ENCODE assay signal across 8 mouse cellular contexts in the genomic region with DNA sequence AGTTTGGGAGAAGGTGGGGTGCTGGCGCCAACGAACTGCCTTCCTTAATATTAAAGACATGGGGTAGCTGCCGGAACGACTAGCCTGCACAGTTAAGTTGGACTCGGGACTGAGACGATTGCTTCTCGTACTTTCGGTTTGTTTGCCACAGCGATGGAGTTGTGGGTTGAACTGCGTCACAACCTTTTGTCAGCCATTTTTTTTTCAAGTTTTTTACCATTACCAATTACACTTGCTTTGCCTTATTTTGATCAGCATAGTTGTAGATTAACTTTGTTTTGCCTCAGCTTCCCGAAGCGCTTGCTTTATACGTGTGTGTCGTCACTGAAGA. TPM values are rescaled to one million over a fixed set of nuclear protein-coding genes. Genes with fewer than 3 reads are reported as not detected.
DNase-seq lines count a peak whose midpoint lies in the region; ATAC-seq and TF ChIP-seq lines count a peak whose summit lies in the region.

No protein-coding gene starts in this region.

- no peaks in the 10 kb centered on the region for H3K27me3 ChIP-seq in embryonic facial prominence, embryonic 13.5 days
- no peaks in the 10 kb centered on the region for H3K27me3 ChIP-seq in limb, embryonic 10.5 days (ENCODE audit: low read depth, poor library complexity, severe bottlenecking)
- no peaks in the 10 kb centered on the region for H3K27me3 ChIP-seq in neural tube, embryonic 15.5 days (replicated peaks)

- no peaks in the 10 kb centered on the region for H3K9me3 ChIP-seq in embryonic facial prominence, embryonic 13.5 days
- no peaks in the 10 kb centered on the region for H3K9me3 ChIP-seq in limb, embryonic 10.5 days (replicated peaks)
- H3K9me3 ChIP-seq in neural tube, embryonic 15.5 days (replicated peaks) = no peaks in the 10 kb centered on the region

- no peak for DNase-seq in lung, adult 2 months
- no peak for DNase-seq in lung, postnatal 14 days
- DNase-seq in limb, embryonic 10.5 days (ENCODE audit: low spot score) = no peak
- no peak for DNase-seq in gastrocnemius, postnatal 4 days (ENCODE audit: low spot score in 2 of 2)
- no peak for DNase-seq in ovary, adult 18-20 months (ENCODE audit: low spot score)
- no peak for DNase-seq in right cerebral cortex, postnatal 14 days

- H3K4me2 ChIP-seq in embryonic facial prominence, embryonic 13.5 days = peak overlapping the region; percentile 97
- peak overlapping the region; percentile 100 for H3K4me2 ChIP-seq in neural tube, embryonic 15.5 days

- H3K27ac ChIP-seq in embryonic facial prominence, embryonic 13.5 days = peak overlapping the region; percentile 99
- H3K27ac ChIP-seq in limb, embryonic 10.5 days = peak overlapping the region; percentile 96
- H3K27ac ChIP-seq in neural tube, embryonic 15.5 days (replicated peaks) = peak overlapping the region; percentile 85

- peak overlapping the region; percentile 100 for H3K4me3 ChIP-seq in lung, adult 2 months (replicated peaks; ENCODE audit: extremely low read depth, low read depth, low read length)
- H3K4me3 ChIP-seq in embryonic facial prominence, embryonic 13.5 days = peak overlapping the region; percentile 65
- H3K4me3 ChIP-seq in limb, embryonic 10.5 days = peak overlapping the region; percentile 64
- H3K4me3 ChIP-seq in neural tube, embryonic 15.5 days (replicated peaks) = peak overlapping the region; percentile 63

- peak; percentile 68; the same call in 1 of the 2 replicates for TF ChIP-seq POLR2A in lung, adult 2 months (IDR thresholded peaks at IDR 0.05; ENCODE audit: borderline replicate concordance, extremely low read depth, low read depth, low read length)

- WGBS in lung, adult 2 months = 0% methylated on average over 14 of the region's 14 CpGs
- 1% methylated on average over 14 of the region's 14 CpGs for WGBS in embryonic facial prominence, embryonic 13.5 days
- WGBS in limb, embryonic 10.5 days = 1% methylated on average over 14 of the region's 14 CpGs
- under 1% methylated on average over 14 of the region's 14 CpGs for WGBS in neural tube, embryonic 15.5 days

- H3K9ac ChIP-seq in embryonic facial prominence, embryonic 13.5 days = peak overlapping the region; percentile 89
- H3K9ac ChIP-seq in neural tube, embryonic 15.5 days (replicated peaks) = peak overlapping the region; percentile 56

- no peak; the same call in 1 of the 2 replicates for ATAC-seq in embryonic facial prominence, embryonic 13.5 days (ENCODE audit: insufficient number of reproducible peaks, insufficient read depth, low FRiP score, low TSS enrichment, low read depth)
- no peak; the same call in 1 of the 2 replicates for ATAC-seq in neural tube, embryonic 15.5 days (ENCODE audit: low FRiP score)

- H3K4me1 ChIP-seq in lung, adult 2 months (ENCODE audit: control insufficient read depth, insufficient read depth, low read length) = peaks cover 4% of the 10 kb centered on the region
- peaks cover 17% of the 10 kb centered on the region for H3K4me1 ChIP-seq in embryonic facial prominence, embryonic 13.5 days
- H3K4me1 ChIP-seq in limb, embryonic 10.5 days = peaks cover 19% of the 10 kb centered on the region
- H3K4me1 ChIP-seq in neural tube, embryonic 15.5 days = peaks cover 19% of the 10 kb centered on the region

- TF ChIP-seq CTCF in lung, adult 2 months (IDR thresholded peaks at IDR 0.05; ENCODE audit: insufficient read depth, low read length) = no peak

- H3K36me3 ChIP-seq in embryonic facial prominence, embryonic 13.5 days = no peaks in the 10 kb centered on the region
- no peaks in the 10 kb centered on the region for H3K36me3 ChIP-seq in limb, embryonic 10.5 days
- H3K36me3 ChIP-seq in neural tube, embryonic 15.5 days = no peaks in the 10 kb centered on the region

RNA-seq across cellular contexts. Expression of a gene that starts 1.3 kb away (rescaled TPM):
- polyA plus RNA-seq in lung, adult 2 months (2012; rRNA removed) = 38.1 and 46.7 TPM in 2 replicates
- 25.0 and 28.9 TPM in 2 replicates for polyA plus RNA-seq in embryonic facial prominence, embryonic 13.5 days (2015; fragmentation: Nextera tagmentation; extraction: Ambion mirVana)
- polyA plus RNA-seq in limb, embryonic 10.5 days (2016; fragmentation: Nextera tagmentation; extraction: Ambion mirVana) = 8.6 and 11.8 TPM in 2 replicates
- 7.4 and 13.8 TPM in 2 replicates for polyA plus RNA-seq in neural tube, embryonic 15.5 days (2015; fragmentation: Nextera tagmentation; extraction: Ambion mirVana)
- 100 to 1,000 TPM; 462 to 585 TPM for total RNA-seq in gastrocnemius, postnatal 4 days (2021)

RNA-seq across cellular contexts. Expression of a gene that starts 5.5 kb away (rescaled TPM):
- 1.2 and 2.9 TPM in 2 replicates for polyA plus RNA-seq in lung, adult 2 months (2012; rRNA removed)
- polyA plus RNA-seq in embryonic facial prominence, embryonic 13.5 days (2015; fragmentation: Nextera tagmentation; extraction: Ambion mirVana) = 11.3 and 14.4 TPM in 2 replicates
- 9.6 TPM in 2 replicates for polyA plus RNA-seq in limb, embryonic 10.5 days (2016; fragmentation: Nextera tagmentation; extraction: Ambion mirVana)
- 0.78 and 2.4 TPM in 2 replicates for polyA plus RNA-seq in neural tube, embryonic 15.5 days (2015; fragmentation: Nextera tagmentation; extraction: Ambion mirVana)
- total RNA-seq in gastrocnemius, postnatal 4 days (2021) = 100 to 1,000 TPM; 162 to 207 TPM

RNA-seq across cellular contexts. Expression of a gene that starts 6.6 kb away (rescaled TPM):
- 2.5 and 2.6 TPM in 2 replicates for polyA plus RNA-seq in lung, adult 2 months (2012; rRNA removed)
- polyA plus RNA-seq in embryonic facial prominence, embryonic 13.5 days (2015; fragmentation: Nextera tagmentation; extraction: Ambion mirVana) = 3.5 and 4.2 TPM in 2 replicates
- polyA plus RNA-seq in limb, embryonic 10.5 days (2016; fragmentation: Nextera tagmentation; extraction: Ambion mirVana) = 3.5 and 3.7 TPM in 2 replicates
- 0.83 TPM in 1 of 2 replicates, not detected in the other for polyA plus RNA-seq in neural tube, embryonic 15.5 days (2015; fragmentation: Nextera tagmentation; extraction: Ambion mirVana)
- 100 to 1,000 TPM; 215 to 270 TPM for total RNA-seq in gastrocnemius, postnatal 4 days (2021)

RNA-seq across cellular contexts. Expression of a gene that starts 11.0 kb away (rescaled TPM):
- polyA plus RNA-seq in lung, adult 2 months (2012; rRNA removed) = 2.0 and 3.9 TPM in 2 replicates
- polyA plus RNA-seq in embryonic facial prominence, embryonic 13.5 days (2015; fragmentation: Nextera tagmentation; extraction: Ambion mirVana) = 53.1 and 58.6 TPM in 2 replicates
- polyA plus RNA-seq in limb, embryonic 10.5 days (2016; fragmentation: Nextera tagmentation; extraction: Ambion mirVana) = 55.9 and 60.6 TPM in 2 replicates
- polyA plus RNA-seq in neural tube, embryonic 15.5 days (2015; fragmentation: Nextera tagmentation; extraction: Ambion mirVana) = 3.0 and 12.1 TPM in 2 replicates
- 100 to 1,000 TPM; 390 to 456 TPM for total RNA-seq in gastrocnemius, postnatal 4 days (2021)

RNA-seq across cellular contexts. Expression of a gene that starts 12.2 kb away (rescaled TPM):
- 2.6 and 3.8 TPM in 2 replicates for polyA plus RNA-seq in lung, adult 2 months (2012; rRNA removed)
- 15.6 and 18.1 TPM in 2 replicates for polyA plus RNA-seq in embryonic facial prominence, embryonic 13.5 days (2015; fragmentation: Nextera tagmentation; extraction: Ambion mirVana)
- 6.3 and 9.7 TPM in 2 replicates for polyA plus RNA-seq in limb, embryonic 10.5 days (2016; fragmentation: Nextera tagmentation; extraction: Ambion mirVana)
- 1.2 and 2.0 TPM in 2 replicates for polyA plus RNA-seq in neural tube, embryonic 15.5 days (2015; fragmentation: Nextera tagmentation; extraction: Ambion mirVana)
- 100 to 1,000 TPM; 433 to 519 TPM for total RNA-seq in gastrocnemius, postnatal 4 days (2021)
